Mouse (Mus musculus) bone marrow, adult 2 months (tissue): ENCODE measurements at regions not wholly inside any gene's neighbourhood (a gene's known extent, or its start where the extent isn't known, plus 50 kb on each side); places are given as distances from the start of the nearest gene placed in this dataset.

Experiments
- CTCF ChIP-seq: fragments of 200-500 bp; IDR thresholded peaks from 2 replicates; pipeline ENCODE4 v1.5.1; 2011; ENCODE audit warnings: low read length, control low read depth; ENCODE audit not compliant: control insufficient read depth, insufficient read depth
- POLR2A ChIP-seq: fragments of 200-500 bp; IDR thresholded peaks from 2 replicates; pipeline ENCODE4 v1.6.1; 2011; ENCODE audit warnings: low read depth, mild to moderate bottlenecking, control low read depth, low read length, borderline replicate concordance; ENCODE audit not compliant: control insufficient read depth

DNA sequence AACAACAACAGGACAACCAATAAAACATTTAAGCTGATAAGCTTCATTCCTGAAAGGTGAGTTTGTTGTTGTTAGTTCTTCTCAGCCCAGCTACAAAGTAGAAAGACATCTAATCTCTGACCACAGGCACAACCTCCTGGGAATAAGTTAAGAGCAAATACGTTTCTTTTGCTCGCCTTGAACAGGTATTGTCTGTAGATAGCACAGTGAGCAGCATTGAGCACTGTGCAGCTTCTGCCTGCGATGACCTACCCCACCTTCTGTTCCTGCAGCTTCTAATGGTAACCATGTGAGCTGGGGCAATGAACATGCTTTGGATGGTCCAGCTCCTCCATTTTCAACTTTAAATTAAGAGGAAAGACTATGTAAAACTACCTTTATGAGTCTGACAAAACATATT, 509.8 kb upstream of the Adgrl2 start:
- TF ChIP-seq CTCF (no peak), POLR2A (no peak)
